Mouse (Mus musculus) CH12.LX (cell line): ENCODE results near the gene Ppp3cb. TPM values are rescaled to one million over a fixed set of nuclear protein-coding genes. Genes with fewer than 3 reads are reported as not detected.

Source experiments
- DNase-seq: peaks from one replicate; pipeline ENCODE4 v3.0.0-alpha.2; 2013; ENCODE audit errors: extremely low read depth
- H3K27ac ChIP-seq: 2 replicates; pipeline ENCODE4 v1.5.1; 2012; ENCODE audit warnings: low read depth, mild to moderate bottlenecking, control low read depth, moderate library complexity; ENCODE audit not compliant: insufficient read depth
- H3K27me3 ChIP-seq: replicated peaks from 2 replicates; pipeline ENCODE3; 2012; ENCODE audit warnings: inconsistent platforms
- H3K36me3 ChIP-seq, 2 experiments: replicated peaks in 1 of 2; 2 replicates each; pipeline versions ENCODE3 to v1.6.1; 2012; ENCODE audit warnings: inconsistent platforms in 1 of 2, low read length in 1 of 2, mild to moderate bottlenecking in 1 of 2, mixed read lengths in 1 of 2, moderate library complexity in 1 of 2; ENCODE audit not compliant: control insufficient read depth in 1 of 2, insufficient read depth in 1 of 2
- H3K4me1 ChIP-seq, 2 experiments: 2 replicates each; pipeline ENCODE4 v1.6.1; 2012; ENCODE audit warnings: inconsistent platforms in 1 of 2, moderate library complexity in 1 of 2; ENCODE audit not compliant: insufficient read depth in 2 of 2, control insufficient read depth in 1 of 2
- H3K4me2 ChIP-seq: 2 replicates; pipeline ENCODE4 v1.6.1; 2012; ENCODE audit warnings: low read depth, mild to moderate bottlenecking, control low read depth; ENCODE audit not compliant: poor library complexity, insufficient read depth, severe bottlenecking
- H3K4me3 ChIP-seq, 3 experiments: fragments of 150-350 bp in 1 of 3; sonication (generic) in 1 of 3; replicated peaks in 1 of 3; 2 replicates each; pipeline versions ENCODE3 to v1.5.1; 2011 to 2012; ENCODE audit warnings: low read depth in 2 of 3, low read length in 2 of 3, mild to moderate bottlenecking in 2 of 3, moderate library complexity in 2 of 3, control low read depth in 1 of 3, improper control_type of control experiment in 1 of 3, inconsistent platforms in 1 of 3, mixed read lengths in 1 of 3; ENCODE audit not compliant: poor library complexity in 1 of 3
- H3K79me2 ChIP-seq: replicated peaks from 2 replicates; pipeline ENCODE4 v1.6.1; 2012; ENCODE audit warnings: mild to moderate bottlenecking, moderate library complexity; ENCODE audit not compliant: control insufficient read depth, poor library complexity, insufficient read depth, severe bottlenecking; ENCODE audit errors: extremely low read depth
- H3K9ac ChIP-seq: 2 replicates; pipeline ENCODE4 v1.6.1; 2012; ENCODE audit warnings: low read depth, mild to moderate bottlenecking, control low read depth, moderate library complexity; ENCODE audit not compliant: insufficient read depth
- H3K9me3 ChIP-seq: replicated peaks from 2 replicates; pipeline ENCODE3; 2012; ENCODE audit warnings: low read length, inconsistent platforms, mixed read lengths
- BHLHE40 ChIP-seq: IDR thresholded peaks from 2 replicates; pipeline ENCODE4 v1.6.1; 2011; ENCODE audit warnings: mild to moderate bottlenecking, low read depth, low read length, improper control_type of control experiment
- CHD1 ChIP-seq: IDR thresholded peaks from 2 replicates; pipeline ENCODE4 v1.6.1; 2012; ENCODE audit warnings: low read depth, low read length, improper control_type of control experiment, inconsistent platforms
- CTCF ChIP-seq, 2 experiments: IDR thresholded peaks in 1 of 2; conservative IDR thresholded peaks in 1 of 2; 2 replicates each; pipeline ENCODE4 v1.5.1; 2011 to 2012; ENCODE audit warnings: low read depth in 2 of 2, low read length in 2 of 2, improper control_type of control experiment in 1 of 2, inconsistent platforms in 1 of 2, mild to moderate bottlenecking in 1 of 2, moderate library complexity in 1 of 2
- E2F4 ChIP-seq: IDR thresholded peaks from 2 replicates; pipeline ENCODE4 v1.6.1; 2011; ENCODE audit warnings: low read depth, low read length, improper control_type of control experiment; ENCODE audit not compliant: insufficient replicate concordance
- ELF1 ChIP-seq: IDR thresholded peaks from 2 replicates; pipeline ENCODE4 v1.6.1; 2014; ENCODE audit warnings: low read depth, mild to moderate bottlenecking, inconsistent platforms, low read length, improper control_type of control experiment
- EP300 ChIP-seq: IDR thresholded peaks from 2 replicates; pipeline ENCODE4 v1.6.1; 2011; ENCODE audit warnings: low read length, improper control_type of control experiment
- ETS1 ChIP-seq: conservative IDR thresholded peaks from 2 replicates; pipeline ENCODE4 v1.6.1; 2012; ENCODE audit warnings: low read depth, mild to moderate bottlenecking, inconsistent platforms, low read length, improper control_type of control experiment, moderate library complexity
- GABPA ChIP-seq: IDR thresholded peaks from 2 replicates; pipeline ENCODE4 v1.6.1; 2012; ENCODE audit warnings: low read depth, low read length, improper control_type of control experiment, inconsistent platforms; ENCODE audit not compliant: insufficient replicate concordance
- HCFC1 ChIP-seq: IDR thresholded peaks from 2 replicates; pipeline ENCODE4 v1.6.1; 2012; ENCODE audit warnings: low read depth, mild to moderate bottlenecking, inconsistent platforms, low read length, improper control_type of control experiment
- IRF4 ChIP-seq: IDR thresholded peaks from 2 replicates; pipeline ENCODE4 v1.6.1; 2014; ENCODE audit warnings: low read depth, mild to moderate bottlenecking, inconsistent platforms, low read length, improper control_type of control experiment
- JUN ChIP-seq: IDR thresholded peaks from 2 replicates; pipeline ENCODE4 v1.6.1; 2011; ENCODE audit warnings: low read depth, mild to moderate bottlenecking, low read length, improper control_type of control experiment, moderate library complexity; ENCODE audit not compliant: insufficient read depth
- JUND ChIP-seq: conservative IDR thresholded peaks from 2 replicates; pipeline ENCODE4 v1.6.1; 2011; ENCODE audit warnings: low read depth, low read length, improper control_type of control experiment
- KAT2A ChIP-seq: IDR thresholded peaks from 2 replicates; pipeline ENCODE4 v1.6.1; 2012; ENCODE audit warnings: low read length, improper control_type of control experiment, inconsistent platforms; ENCODE audit not compliant: insufficient replicate concordance
- MAFK ChIP-seq: IDR thresholded peaks from 2 replicates; pipeline ENCODE4 v1.6.1; 2011; ENCODE audit warnings: low read length, improper control_type of control experiment; ENCODE audit not compliant: insufficient replicate concordance
- MAX ChIP-seq: IDR thresholded peaks from 2 replicates; pipeline ENCODE4 v1.6.1; 2011; ENCODE audit warnings: low read length, improper control_type of control experiment
- MAZ ChIP-seq: IDR thresholded peaks from 2 replicates; pipeline ENCODE4 v1.6.1; 2012; ENCODE audit warnings: low read depth, mild to moderate bottlenecking, inconsistent platforms, low read length, improper control_type of control experiment, moderate library complexity
- MEF2A ChIP-seq: IDR thresholded peaks from 2 replicates; pipeline ENCODE4 v1.6.1; 2014; ENCODE audit warnings: low read depth, mild to moderate bottlenecking, inconsistent platforms, low read length, improper control_type of control experiment, borderline replicate concordance
- MXI1 ChIP-seq: IDR thresholded peaks from 2 replicates; pipeline ENCODE4 v1.6.1; 2011; ENCODE audit warnings: mild to moderate bottlenecking, low read depth, low read length, improper control_type of control experiment
- MYC ChIP-seq: IDR thresholded peaks from 2 replicates; pipeline ENCODE4 v1.6.1; 2011; ENCODE audit warnings: low read depth, mild to moderate bottlenecking, improper control_type of control experiment, low read length
- NELFE ChIP-seq: IDR thresholded peaks from 2 replicates; pipeline ENCODE4 v1.6.1; 2011; ENCODE audit warnings: low read depth, low read length, improper control_type of control experiment
- NRF1 ChIP-seq: IDR thresholded peaks from 2 replicates; pipeline ENCODE4 v1.6.1; 2014; ENCODE audit warnings: low read depth, mild to moderate bottlenecking, inconsistent platforms, low read length, improper control_type of control experiment, moderate library complexity
- PAX5 ChIP-seq: IDR thresholded peaks from 2 replicates; pipeline ENCODE4 v1.6.1; 2012; ENCODE audit warnings: low read length, inconsistent platforms, mixed read lengths
- POLR2A ChIP-seq: IDR thresholded peaks from 2 replicates; pipeline ENCODE4 v1.6.1; 2011; ENCODE audit warnings: low read depth, mild to moderate bottlenecking, improper control_type of control experiment, low read length
- RAD21 ChIP-seq: IDR thresholded peaks from 2 replicates; pipeline ENCODE4 v1.6.1; 2011; ENCODE audit warnings: low read depth, mild to moderate bottlenecking, low read length, improper control_type of control experiment, moderate library complexity
- RCOR1 ChIP-seq: conservative IDR thresholded peaks from 2 replicates; pipeline ENCODE4 v1.6.1; 2012; ENCODE audit warnings: low read depth, mild to moderate bottlenecking, inconsistent platforms, low read length, improper control_type of control experiment
- SIN3A ChIP-seq: IDR thresholded peaks from 2 replicates; pipeline ENCODE4 v1.6.1; 2012; ENCODE audit warnings: low read length, improper control_type of control experiment, inconsistent platforms
- SMC3 ChIP-seq: IDR thresholded peaks from 2 replicates; pipeline ENCODE4 v1.6.1; 2011; ENCODE audit warnings: low read depth, low read length, improper control_type of control experiment
- TBP ChIP-seq: conservative IDR thresholded peaks from 2 replicates; pipeline ENCODE4 v1.6.1; 2011; ENCODE audit warnings: low read depth, low read length, improper control_type of control experiment
- UBTF ChIP-seq: IDR thresholded peaks from 2 replicates; pipeline ENCODE4 v1.6.1; 2012; ENCODE audit warnings: low read depth, mild to moderate bottlenecking, inconsistent platforms, low read length, improper control_type of control experiment, moderate library complexity
- USF1 ChIP-seq: IDR thresholded peaks from 2 replicates; pipeline ENCODE4 v1.6.1; 2014; ENCODE audit warnings: low read depth, mild to moderate bottlenecking, inconsistent platforms, low read length, improper control_type of control experiment
- USF2 ChIP-seq: conservative IDR thresholded peaks from 2 replicates; pipeline ENCODE4 v1.6.1; 2011; ENCODE audit warnings: low read depth, low read length, improper control_type of control experiment
- ZC3H11A ChIP-seq: IDR thresholded peaks from 2 replicates; pipeline ENCODE4 v1.6.1; 2012; ENCODE audit warnings: low read depth, mild to moderate bottlenecking, inconsistent platforms, low read length, improper control_type of control experiment
- ZKSCAN1 ChIP-seq: IDR thresholded peaks from 2 replicates; pipeline ENCODE4 v1.6.1; 2012; ENCODE audit warnings: low read depth, inconsistent platforms, low read length, improper control_type of control experiment, borderline replicate concordance
- ZMIZ1 ChIP-seq: IDR thresholded peaks from 2 replicates; pipeline ENCODE4 v1.6.1; 2012; ENCODE audit warnings: low read depth, mild to moderate bottlenecking, inconsistent platforms, low read length, improper control_type of control experiment
- ZNF384 ChIP-seq: IDR thresholded peaks from 2 replicates; pipeline ENCODE4 v1.6.1; 2012; ENCODE audit warnings: low read depth, low read length, improper control_type of control experiment, inconsistent platforms
- dilution Hi-C: fragments of 300-500 bp; cut with MboI; formaldehyde crosslinking; loops from 2 replicates; pipeline ENCODE4 v1.14.3; 2020; ENCODE audit warnings: low sequenced_read_pairs; ENCODE audit not compliant: extremely low pct_unique_long_range_greater_than_20kb, extremely low pct_ligation_motif_present
- in situ Hi-C: fragments of 300-500 bp; cut with MboI; formaldehyde crosslinking; loops from 3 replicates; pipeline ENCODE4 v1.14.3; 2019; ENCODE audit warnings: low sequenced_read_pairs, low pct_ligation_motif_present, low pct_unique_long_range_greater_than_20kb, mixed read lengths
- polyA plus RNA-seq: library from polyadenylated mRNA; unstranded; fragments of >175 nt; gene quantifications from 2 replicates; pipeline ENCODE4 v1.2.1, GENCODE M21; 2012; ENCODE audit warnings: low read depth; ENCODE audit not compliant: insufficient read length
- total RNA-seq, 2 experiments: library from RNA; depleted of rRNA; stranded (reverse); fragments of 300-350 nt in 1 of 2; fragments of >200 nt in 1 of 2; gene quantifications; 2 replicates each; pipeline ENCODE4 v1.2.3; 2012 to 2014

Gene Ppp3cb
- total and polyA plus RNA-seq, 3 experiments = 25.7 to 61.1 (median 50.6) TPM

GRCm38 (mm10) chr14:20578822-20579407, 32.5 kb upstream of the Ppp3cb start (continued):
- no peak for TF ChIP-seq USF1
- TF ChIP-seq E2F4 = no peak
- TF ChIP-seq ZKSCAN1 = no peak
- TF ChIP-seq KAT2A = no peak
- TF ChIP-seq PAX5 = no peak
- no peak for TF ChIP-seq NELFE
- TF ChIP-seq EP300 = no peak

GRCm38 (mm10) chr14:20576179-20576578, 29.8 kb upstream of the Ppp3cb start:
- Histone ChIP-seq H3K4me2 (no peak overlapping the region), H3K79me2 (no peaks in the 10 kb centered on the region), H3K4me3 (no peak overlapping the region), H3K9ac (no peak overlapping the region), H3K36me3 (peaks cover 15 to 51% of the 10 kb centered on the region in 2 experiments), H3K27ac (no peak overlapping the region), H3K4me1 (no peaks in the 10 kb centered on the region), H3K9me3 (no peaks in the 10 kb centered on the region), H3K27me3 (no peaks in the 10 kb centered on the region)
- DNase-seq = peak; percentile 67
- dilution Hi-C loops (no loop called here), in situ Hi-C loops (loop anchor here (5.0 kb wide), 1 partner anchor 81 kb away; the partner anchor contains the start of gene Myoz1)
- TF ChIP-seq JUND = no peak
- no peak for TF ChIP-seq MYC
- no peak for TF ChIP-seq NRF1
- no peak for TF ChIP-seq RCOR1
- no peak for TF ChIP-seq ZKSCAN1
- peak; percentile 67 for TF ChIP-seq SMC3
- TF ChIP-seq MEF2A = no peak
- TF ChIP-seq ETS1 = no peak
- TF ChIP-seq MAX = no peak
- TF ChIP-seq GABPA = no peak
- no peak for TF ChIP-seq KAT2A
- no peak for TF ChIP-seq POLR2A
- no peak for TF ChIP-seq SIN3A
- TF ChIP-seq USF2 = no peak
- TF ChIP-seq CTCF (conservative IDR thresholded peaks at IDR 0.05 in 1 of 2, IDR thresholded peaks at IDR 0.05 in 1 of 2; ENCODE audit: low read depth in 2 of 2, low read length in 2 of 2) = peak; percentile 58 to 95
- TF ChIP-seq TBP = no peak
- no peak for TF ChIP-seq ZNF384
- TF ChIP-seq BHLHE40 = no peak
- TF ChIP-seq NELFE = no peak
- no peak for TF ChIP-seq PAX5
- no peak for TF ChIP-seq ZMIZ1
- no peak for TF ChIP-seq MAFK
- no peak for TF ChIP-seq IRF4
- TF ChIP-seq E2F4 = no peak
- no peak for TF ChIP-seq JUN
- TF ChIP-seq CHD1 = no peak
- no peak for TF ChIP-seq UBTF
- no peak for TF ChIP-seq ZC3H11A
- TF ChIP-seq ELF1 = peak; percentile 34; the same call in 1 of the 2 replicates
- TF ChIP-seq USF1 = no peak
- TF ChIP-seq HCFC1 = no peak
- no peak for TF ChIP-seq MAZ
- TF ChIP-seq RAD21 = peak; percentile 93
- no peak for TF ChIP-seq MXI1
- TF ChIP-seq EP300 = no peak
